Mouse (Mus musculus) frontal cortex, postnatal 14 days (tissue): Measurements from ENCODE around the gene Foxp1.

Experiments
- DNase-seq, 2 experiments: peaks; one replicate each; pipeline ENCODE4 v3.0.0; 2022; ENCODE audit warnings: low spot score in 2 of 2

Foxp1 gene

DNA sequence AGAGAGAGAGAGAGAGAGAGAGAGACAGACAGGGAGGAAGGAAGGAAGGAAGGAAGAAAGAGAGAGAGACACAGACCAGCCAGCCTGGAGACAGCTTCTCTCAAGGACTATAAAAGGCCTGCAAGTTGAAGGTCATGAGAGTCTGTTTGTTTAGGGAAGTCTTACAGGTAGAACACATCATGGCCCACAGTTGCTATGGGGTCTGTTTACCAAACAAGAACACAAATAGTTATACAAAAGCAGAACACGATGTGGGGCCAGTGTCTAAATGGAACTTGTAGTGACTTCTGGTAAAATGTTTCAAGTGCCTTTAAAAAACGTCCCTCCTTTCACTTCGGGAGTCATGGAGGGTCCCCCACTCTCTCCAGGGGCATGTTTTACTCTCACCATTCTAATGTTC lies 529.3 kb downstream of the Foxp1 start:
- DNase-seq, result no peak

DNA sequence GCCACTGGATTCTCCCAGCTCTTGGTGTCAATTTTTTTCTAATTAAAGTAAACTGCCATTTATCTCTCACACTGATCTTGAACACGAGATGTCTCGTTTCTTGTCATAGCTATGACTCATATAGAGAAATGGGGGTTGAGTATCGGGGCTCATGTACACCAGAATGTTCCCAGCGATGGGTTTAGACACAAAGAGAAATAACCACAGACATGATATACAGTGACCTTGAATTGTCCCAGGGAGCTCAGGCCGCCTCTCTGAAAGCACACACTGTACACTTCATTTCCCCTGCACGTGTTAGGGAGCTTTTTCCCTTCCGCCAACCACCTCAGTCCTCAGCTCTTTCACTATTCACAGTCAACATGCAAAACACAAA lies 529.8 kb downstream of the Foxp1 start:
- DNase-seq, result no peak

DNA sequence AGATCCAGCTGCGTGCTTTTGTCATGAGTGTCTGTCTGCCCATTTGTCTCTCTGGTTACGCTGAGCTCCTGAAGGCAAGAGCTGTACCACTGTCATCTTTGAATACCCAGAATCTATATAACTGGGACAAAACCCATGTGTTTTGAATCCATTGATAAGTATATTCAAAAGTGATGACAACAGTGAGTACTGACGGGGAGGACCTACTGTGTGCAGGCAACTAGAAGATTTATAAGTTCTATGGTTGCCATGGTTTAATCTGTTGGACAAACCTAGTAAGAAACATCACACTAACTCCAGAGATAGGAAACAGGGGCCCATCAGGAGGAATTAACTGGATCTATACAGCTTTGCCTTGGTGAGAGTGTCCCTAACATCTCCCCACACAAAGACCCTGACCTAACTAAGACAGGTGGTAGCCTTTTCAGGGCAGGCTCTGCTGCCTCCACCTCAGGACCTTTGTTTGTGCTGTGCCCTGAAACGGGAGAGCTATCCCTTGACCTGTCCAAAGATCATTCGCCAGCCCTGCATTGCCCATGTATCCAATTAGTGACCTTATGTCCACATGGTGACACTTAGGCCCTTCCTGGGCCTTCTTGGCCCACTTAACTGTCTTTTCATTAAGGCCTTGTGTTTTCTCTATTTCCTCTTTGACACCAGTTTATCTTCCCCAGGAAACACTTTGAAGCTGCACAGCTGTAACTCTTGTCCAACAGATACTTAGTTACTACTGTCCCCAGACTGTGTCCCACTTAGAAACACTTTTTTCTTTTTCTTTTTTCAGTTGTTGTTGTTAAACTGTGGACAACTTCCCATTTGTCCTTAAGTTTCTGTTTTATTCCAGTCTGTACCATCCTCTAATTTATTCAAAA lies 530.4 kb downstream of the Foxp1 start:
- DNase-seq, result no peak

DNA sequence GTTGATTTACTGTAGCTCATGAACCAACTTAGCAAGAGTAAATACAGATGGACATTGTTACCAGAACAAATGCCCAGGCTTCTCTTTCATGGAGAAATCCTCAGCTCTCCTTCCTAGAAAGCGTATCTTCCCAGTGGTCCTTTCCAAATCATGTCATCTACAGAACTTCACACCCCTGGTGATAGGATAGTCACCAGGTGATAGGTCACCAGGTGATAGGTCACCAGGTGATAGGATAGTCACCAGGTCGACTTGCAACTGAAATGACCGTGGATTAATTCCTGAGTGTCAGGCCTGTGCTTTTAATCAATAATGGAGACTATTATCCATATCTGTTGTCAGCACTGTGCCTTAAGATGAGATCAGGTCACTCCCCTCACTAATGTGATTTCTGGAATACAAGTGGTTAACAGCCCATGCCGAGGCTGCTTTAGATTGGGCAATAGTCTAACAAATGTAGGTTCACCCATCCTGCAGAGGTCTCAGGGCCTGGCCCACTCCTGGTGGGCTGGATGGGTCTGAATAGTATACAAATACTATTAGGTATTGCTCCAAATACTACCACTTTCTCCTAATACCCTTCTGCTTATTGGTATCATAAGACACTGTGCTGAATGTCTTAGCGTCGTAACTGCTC lies 534.9 kb downstream of the Foxp1 start:
- DNase-seq, result no peak

DNA sequence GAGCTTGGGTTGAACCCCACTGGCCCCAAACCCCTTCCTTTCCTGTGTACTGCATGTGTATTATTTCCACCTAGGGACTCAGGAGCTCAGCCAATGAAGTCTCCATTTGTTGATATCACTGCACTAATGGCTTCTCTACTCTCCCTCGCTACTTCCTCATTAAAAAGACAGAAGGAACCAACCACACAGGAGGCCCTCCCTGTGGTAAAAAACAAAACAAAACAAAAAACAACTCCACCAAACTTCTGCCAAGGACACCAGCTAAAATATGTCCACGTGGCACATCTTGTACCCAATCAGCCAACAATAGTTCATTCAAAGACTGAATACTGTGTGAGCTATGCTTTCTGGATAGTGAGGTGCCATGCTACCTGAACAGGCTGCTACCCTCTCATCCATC lies 537.1 kb downstream of the Foxp1 start:
- no peak for DNase-seq

DNA sequence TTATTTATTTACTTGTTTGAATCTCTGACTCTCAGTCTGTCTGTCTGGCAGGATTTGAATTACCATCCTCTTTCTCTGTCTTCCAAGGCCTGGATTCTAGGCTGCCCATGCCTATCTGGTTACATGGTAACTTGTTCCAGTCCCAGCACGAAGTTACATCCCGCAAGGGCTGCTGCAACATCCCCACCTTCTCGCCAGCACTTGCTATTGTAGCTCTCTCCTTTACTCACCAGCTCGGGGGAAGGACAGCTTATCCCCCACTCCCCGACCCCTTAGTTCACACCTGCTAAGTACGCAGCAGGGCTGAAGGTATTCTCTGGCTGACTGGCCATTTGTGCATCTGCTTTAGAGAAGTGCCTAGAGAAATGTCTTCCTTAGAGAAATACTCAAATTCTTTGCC lies 537.9 kb downstream of the Foxp1 start:
- DNase-seq, result no peak

DNA sequence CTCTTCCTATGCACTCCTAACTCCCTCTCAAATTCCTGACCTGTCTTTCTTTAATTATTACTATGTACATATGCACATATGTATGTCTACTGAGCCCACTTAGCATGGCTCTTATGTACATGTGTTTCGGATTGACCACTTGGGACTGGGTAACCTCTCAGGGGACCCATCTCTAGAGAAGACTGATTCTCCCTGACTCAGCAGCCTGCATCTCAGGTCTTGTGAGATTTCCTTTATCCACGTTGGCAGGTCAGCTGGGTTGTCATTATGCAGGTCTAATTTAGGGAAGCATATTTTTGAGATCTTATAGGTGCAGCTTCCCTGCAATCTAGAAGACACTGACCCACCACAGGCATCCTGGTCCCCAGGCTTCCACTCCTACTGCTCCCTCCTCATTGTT lies 538.5 kb downstream of the Foxp1 start:
- DNase-seq, result no peak

DNA sequence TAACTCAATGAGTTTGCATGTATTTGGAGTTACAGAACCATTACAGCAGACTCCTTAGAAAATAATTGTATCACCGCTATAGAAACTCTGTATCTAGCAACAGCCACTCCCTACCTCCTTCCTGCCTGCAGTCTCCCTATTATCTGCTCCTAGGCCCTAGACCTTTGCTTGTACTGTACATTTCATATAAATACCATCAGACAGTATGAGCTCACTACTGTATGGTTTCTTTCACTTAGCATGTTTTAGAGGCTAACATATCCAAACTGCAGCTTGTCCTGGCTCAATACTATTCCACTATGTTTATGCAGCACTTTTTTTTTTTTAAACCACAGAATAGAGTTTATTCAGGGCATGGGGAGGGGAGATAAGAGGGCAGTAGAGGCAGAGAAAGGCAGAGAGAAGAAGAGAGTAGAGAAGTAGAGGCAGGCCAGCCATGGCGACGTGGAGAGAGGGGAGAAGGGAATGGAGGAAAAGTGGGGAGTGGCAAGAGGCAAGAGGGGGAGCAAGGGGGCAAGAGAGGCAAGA lies 539.1 kb downstream of the Foxp1 start:
- DNase-seq, result no peak

DNA sequence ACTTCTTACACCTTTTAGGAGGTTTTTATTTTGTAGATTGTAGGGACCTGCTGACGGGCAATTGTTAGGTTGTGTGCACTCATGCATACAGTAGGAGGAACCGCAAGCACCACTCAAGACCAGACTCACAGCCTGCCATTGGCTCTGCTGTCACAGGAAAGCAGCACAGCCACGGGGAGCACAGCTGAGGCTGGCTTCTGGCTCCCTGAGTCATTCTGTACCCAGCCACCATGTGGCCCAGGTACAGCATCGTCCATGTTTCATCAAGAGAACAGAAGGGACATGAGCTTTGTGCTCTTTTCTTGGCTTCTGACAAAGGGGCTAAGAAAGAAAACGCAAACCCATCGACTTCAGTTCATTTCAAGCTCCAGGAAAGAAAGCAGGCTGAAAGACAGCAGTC lies 541.3 kb downstream of the Foxp1 start:
- DNase-seq, result no peak

DNA sequence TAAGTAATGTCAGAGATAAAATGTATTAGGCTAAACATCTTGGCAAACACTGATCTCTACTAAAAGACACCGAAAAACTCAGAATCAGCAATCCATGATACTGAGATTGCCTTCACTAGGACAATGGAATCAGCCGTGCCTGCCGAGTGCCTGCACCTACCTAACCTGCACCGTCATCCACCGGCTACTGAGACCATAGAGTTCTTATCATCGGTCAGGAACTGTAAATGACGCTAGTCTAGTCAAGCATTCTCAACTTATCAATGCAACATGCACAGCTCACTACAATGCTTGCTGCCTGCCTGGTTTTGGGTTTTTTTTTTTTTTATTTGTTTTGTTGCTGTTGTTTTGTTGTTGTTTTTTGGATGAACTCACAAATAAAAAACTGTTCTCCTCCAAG lies 542.1 kb downstream of the Foxp1 start:
- no peak for DNase-seq

DNA sequence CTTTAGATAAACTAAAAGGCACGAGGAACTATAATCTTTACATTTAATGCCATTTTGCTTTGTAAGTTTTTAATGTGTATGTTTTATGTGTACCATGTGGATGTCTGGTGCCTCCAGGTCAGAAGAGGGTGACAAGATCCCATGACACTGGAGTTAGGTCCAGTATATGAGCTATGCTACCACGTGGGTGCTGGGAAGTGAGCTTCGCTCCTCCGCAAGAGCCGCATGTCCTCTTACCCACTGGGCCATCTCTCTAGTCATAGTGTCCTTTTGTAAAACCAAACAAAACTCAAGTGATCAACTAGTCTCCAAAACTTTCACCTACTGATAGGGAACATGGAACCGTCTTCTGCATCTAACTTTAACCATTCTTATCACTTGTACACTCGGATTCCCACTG lies 542.5 kb downstream of the Foxp1 start:
- DNase-seq, result no peak

DNA sequence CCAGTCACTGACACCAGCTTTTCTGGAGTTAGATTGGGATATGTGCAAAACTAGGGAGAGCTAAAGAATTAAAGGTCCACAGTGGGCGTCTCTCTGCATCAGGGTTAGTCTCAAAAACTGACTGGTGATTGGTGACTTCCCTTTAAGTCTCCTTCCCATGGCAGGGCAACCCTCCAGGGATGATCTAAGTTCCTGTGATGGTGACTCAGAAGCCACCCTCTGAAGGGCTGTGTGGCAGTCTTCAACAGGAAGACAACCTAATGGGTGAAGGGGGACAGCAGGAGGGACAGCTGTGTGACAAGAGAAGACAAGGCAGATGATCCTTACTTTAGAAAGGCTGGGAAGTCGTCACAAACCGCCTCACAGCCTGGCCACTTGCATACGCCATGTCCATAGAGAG lies 544.7 kb downstream of the Foxp1 start:
- DNase-seq, result no peak

DNA sequence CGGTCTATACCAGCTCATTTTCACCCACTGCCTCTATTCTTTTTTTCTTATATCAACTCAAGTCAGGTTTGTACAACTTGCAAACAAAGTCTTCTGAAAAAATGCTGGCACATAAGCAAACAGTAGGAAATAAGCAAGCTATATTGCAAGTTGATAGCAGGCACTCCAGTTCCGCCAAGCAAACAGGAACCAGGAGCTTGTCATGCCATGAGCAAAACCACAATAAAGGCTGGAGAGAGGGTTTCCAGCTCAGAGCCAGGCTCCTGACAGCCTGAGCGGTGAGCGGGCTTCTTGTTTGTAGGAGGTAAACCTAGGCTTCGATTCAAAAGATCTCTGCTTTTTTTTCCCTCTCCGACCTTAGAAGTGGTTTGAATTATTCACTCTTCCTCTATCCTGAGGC lies 546.6 kb downstream of the Foxp1 start:
- DNase-seq, result no peak

DNA sequence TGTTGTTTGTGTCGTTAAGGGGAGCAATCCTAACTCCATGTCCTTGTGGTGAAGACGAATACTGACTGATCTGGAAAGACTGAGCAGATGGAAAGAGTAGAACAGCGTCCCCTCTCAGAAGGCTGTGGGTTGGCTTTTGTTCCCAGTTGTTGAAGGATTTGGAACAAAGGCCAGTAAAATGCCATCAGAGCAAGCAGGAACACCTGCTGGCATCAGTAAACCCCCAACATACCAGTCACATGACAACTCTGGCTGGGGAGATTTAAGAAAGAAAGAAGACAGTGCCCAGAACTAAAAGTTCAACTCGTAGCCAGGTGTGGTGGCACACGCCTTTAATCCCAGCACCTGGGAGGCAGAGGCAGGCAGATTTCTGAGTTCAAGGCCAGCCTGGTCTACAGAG lies 549.1 kb downstream of the Foxp1 start:
- DNase-seq, result no peak

DNA sequence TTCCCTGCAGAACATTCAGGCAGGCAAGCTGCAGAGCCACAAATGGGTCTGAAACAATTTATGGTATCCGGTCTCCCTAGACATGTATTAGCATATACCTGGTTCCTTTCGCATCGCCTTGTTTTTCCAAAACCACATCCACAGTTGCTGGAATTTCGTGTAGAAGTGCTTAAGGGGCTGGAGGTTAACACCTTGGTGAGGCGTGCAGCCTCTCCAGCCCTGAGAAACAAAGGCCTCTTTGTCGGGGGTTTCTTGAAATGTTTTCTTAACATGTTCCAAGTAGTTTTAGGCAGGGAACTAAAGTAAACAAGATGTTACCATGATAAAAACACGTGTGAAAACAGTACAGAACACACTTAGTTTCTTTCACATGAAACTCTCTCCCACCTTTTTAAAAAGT lies 550.1 kb downstream of the Foxp1 start:
- DNase-seq, result no peak

DNA sequence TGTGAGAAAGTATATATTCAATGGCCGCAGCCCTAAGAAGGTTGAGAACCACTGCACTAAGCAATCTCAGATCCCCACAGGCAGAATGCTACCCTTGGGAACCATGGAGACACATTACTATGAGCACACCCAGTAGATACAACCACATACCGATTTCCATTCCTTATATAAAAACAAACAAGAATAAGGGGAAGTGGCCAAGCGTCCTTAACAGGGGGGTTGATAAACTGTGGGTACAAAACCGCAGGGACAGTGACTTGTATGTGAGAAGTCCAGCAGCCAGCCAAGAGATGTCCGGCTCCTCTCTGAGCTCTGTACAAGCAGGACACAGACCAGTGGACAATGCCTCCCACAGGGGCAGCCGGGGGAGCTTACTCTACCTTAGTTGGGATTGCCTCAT lies 563.2 kb downstream of the Foxp1 start:
- no peak for DNase-seq

DNA sequence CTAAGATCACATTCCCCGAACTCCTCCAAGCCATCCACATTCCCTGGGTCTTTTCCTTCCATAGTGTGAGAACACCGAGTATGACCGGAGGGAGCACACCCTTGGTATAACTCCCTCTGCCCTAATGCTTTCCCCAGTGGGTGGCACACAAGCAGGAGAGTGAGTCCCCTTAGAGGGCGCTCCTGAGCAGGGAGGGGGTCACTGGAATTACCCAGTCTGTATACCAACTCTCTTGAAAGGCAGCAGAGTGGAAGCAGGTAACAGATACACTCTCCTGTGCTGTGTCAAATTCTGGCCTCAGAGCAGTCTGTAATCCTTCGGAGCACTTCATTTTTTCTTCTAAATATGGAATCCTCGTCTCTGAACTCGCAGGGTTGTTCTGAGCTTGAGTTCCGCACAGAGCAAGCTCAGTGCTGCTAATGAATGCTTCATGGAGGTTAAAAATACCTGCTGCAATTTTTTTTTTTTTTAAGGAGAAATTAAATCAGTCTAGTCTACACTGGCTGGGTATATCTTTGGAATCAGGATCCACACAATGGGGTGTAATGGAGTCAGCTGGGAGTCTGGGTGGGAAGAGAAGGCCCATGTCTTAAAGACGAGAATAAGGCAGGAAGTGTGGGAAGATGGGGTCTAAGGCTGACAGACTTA lies 565.9 kb downstream of the Foxp1 start:
- DNase-seq, result no peak

DNA sequence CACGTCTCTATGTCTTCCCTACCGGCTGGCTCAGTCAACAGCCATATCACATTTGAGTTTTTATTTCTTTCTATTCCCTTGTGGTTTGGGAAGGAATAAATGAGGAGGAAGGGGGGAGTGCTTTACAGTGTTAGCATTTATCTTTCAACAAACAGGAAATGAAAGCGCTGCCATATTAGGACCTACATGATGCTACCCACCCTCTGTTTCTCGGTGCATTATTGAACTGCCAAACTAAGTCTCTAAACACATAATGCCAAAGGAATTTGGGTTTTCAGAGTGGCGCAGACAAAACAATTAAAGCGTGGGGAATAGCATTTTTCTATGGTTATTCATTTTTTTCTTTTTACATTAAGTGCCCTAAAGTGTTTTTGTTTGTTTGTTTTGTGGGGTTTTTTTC lies 566.8 kb downstream of the Foxp1 start:
- no peak for DNase-seq

DNA sequence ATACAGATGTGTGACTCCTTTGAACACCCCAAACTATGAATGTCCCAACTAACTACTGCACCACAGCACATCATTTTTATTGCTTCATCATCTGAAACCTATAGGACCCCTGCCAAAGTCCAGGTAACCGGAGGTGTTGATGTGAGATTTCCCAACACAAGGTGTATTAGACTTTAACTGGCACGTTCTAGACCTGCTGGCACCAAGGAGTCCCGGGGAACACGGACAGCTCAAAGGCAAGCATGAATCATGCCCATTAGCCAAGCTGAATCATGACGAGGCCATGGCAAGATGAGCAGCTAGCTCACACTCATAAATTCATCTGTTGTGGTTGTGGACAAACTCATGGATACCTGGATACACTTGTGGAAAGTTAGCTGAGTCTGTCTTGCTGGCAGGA lies 568.1 kb downstream of the Foxp1 start:
- DNase-seq, result no peak

DNA sequence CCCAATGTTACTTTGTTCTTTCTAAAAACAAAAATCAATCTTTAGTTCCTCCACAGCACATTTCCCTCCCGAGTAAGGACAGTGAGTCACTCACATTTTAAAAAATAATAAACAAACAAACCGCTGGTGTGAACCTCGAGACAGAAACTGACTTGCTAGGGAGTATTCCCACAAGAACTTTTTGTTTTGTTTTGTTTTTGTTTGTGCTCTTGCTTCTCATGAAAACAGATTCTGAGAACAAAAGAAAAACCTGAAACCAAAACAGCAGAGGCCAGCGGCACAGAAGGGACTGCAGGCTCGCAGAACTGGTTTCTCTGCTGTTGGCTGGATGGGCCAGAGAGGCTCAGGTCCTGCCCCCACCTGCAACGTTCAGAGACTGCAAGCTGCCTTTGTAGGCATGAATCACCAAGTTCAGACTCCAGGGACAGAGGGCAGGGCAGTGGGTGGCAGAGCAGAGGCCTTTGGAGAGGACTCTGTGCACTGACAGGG lies 572.8 kb downstream of the Foxp1 start:
- DNase-seq, result no peak

DNA sequence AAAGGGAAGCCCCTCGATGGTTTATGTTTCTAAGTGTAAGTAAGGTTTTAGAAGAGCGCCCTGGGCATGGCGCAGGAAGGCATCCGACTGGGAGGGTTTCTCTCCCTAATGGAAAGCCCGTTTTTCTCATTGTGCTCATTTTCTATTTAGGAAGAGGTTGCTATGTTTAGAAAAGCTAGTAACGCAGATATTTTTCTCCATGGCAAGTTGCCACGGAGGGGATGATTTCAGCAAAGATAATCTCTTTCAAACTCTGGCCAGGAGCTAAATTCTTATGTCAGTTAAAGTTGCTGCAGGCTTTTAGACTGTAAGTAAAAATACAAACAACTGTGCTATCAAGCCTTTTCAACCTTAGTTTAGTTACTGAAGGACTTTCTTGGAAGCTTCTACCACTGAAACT lies 573.2 kb downstream of the Foxp1 start:
- DNase-seq, result no peak
